Mouse (Mus musculus) bone marrow macrophage, adult 2 months (primary cell): ENCODE data around the gene Ispd.

Source experiments
- CTCF ChIP-seq: IDR thresholded peaks from 2 replicates; pipeline ENCODE4 v1.5.1; 2012; ENCODE audit warnings: low read depth, mild to moderate bottlenecking, low read length, moderate library complexity
- POLR2A ChIP-seq: IDR thresholded peaks from 2 replicates; pipeline ENCODE4 v1.6.1; 2012; ENCODE audit warnings: mild to moderate bottlenecking, low read depth, low read length, borderline replicate concordance

DNA sequence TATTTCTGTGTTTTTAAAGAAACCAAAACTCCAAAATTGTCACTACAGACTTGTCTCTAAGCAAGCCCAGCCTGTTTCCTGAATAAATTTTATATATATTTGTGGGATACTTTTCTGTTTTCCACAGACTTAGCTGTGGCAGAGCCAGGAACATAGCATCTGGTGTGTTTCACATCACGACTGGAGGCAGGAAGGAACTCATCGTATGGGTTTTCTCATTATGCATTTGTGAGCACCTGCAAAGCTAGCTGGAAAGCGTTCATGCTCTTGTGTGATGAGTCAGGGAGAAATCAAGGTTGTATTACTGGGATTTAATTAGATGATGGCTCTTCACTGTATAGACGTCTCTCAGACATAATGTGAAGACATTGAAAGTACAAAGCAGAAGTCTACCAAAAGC, 90.2 kb downstream of the Ispd start:
- no peak for TF ChIP-seq CTCF
- no peak for TF ChIP-seq POLR2A
